Mouse (Mus musculus) thymus, adult 2 months (tissue): ENCODE results near the gene Lctl.

Source experiments
- CTCF ChIP-seq: fragments of 200-500 bp; IDR thresholded peaks from 2 replicates; pipeline ENCODE4 v1.5.1; 2012; ENCODE audit warnings: mild to moderate bottlenecking, control low read depth, low read length, moderate library complexity, borderline replicate concordance; ENCODE audit not compliant: control insufficient read depth, poor library complexity, insufficient read depth; ENCODE audit errors: extremely low read depth
- POLR2A ChIP-seq: fragments of 200-500 bp; IDR thresholded peaks from 2 replicates; pipeline ENCODE4 v1.6.1; 2012; ENCODE audit warnings: mild to moderate bottlenecking, low read length, control low read depth, moderate library complexity; ENCODE audit not compliant: control insufficient read depth, poor library complexity, insufficient read depth; ENCODE audit errors: extremely low read depth

GRCm38 (mm10) chr9:64076412-64076811, 40.5 kb upstream of the Lctl start:
- no peak for TF ChIP-seq POLR2A
- TF ChIP-seq CTCF, result no peak
